Mouse (Mus musculus) hindbrain, embryonic 12.5 days (tissue): ENCODE data around the gene Zbtb32. TPM values are rescaled to one million over a fixed set of nuclear protein-coding genes. Genes with fewer than 3 reads are reported as not detected.

Source experiments
- ATAC-seq: fragments of 200-750 bp; cut with Nextera tagmentation; 2 replicates; pipeline ENCODE4 v1.8.0; 2017; ENCODE audit warnings: moderate TSS enrichment; ENCODE audit not compliant: low FRiP score
- H3K27ac ChIP-seq: fragments of 300-500 bp; sonication (generic); 2 replicates; pipeline ENCODE4 v1.5.1; 2016; ENCODE audit warnings: mild to moderate bottlenecking
- H3K27me3 ChIP-seq: fragments of 300-500 bp; sonication (generic); 2 replicates; pipeline ENCODE4 v1.6.1; 2016; ENCODE audit warnings: mild to moderate bottlenecking
- H3K36me3 ChIP-seq: fragments of 300-500 bp; sonication (generic); 2 replicates; pipeline ENCODE4 v1.6.1; 2016; ENCODE audit warnings: mild to moderate bottlenecking
- H3K4me1 ChIP-seq: fragments of 300-500 bp; sonication (generic); 2 replicates; pipeline ENCODE4 v1.6.1; 2016
- H3K4me2 ChIP-seq: fragments of 300-500 bp; sonication (generic); replicated peaks from 2 replicates; pipeline ENCODE4 v1.6.1; 2016; ENCODE audit warnings: mild to moderate bottlenecking
- H3K4me3 ChIP-seq: fragments of 300-500 bp; sonication (generic); 2 replicates; pipeline ENCODE4 v1.5.1; 2016; ENCODE audit warnings: mild to moderate bottlenecking
- H3K9ac ChIP-seq: fragments of 300-500 bp; sonication (generic); 2 replicates; pipeline ENCODE4 v1.6.1; 2016; ENCODE audit warnings: mild to moderate bottlenecking, moderate library complexity
- H3K9me3 ChIP-seq: fragments of 300-500 bp; sonication (generic); replicated peaks from 2 replicates; pipeline ENCODE4 v1.6.1; 2016; ENCODE audit warnings: mild to moderate bottlenecking
- WGBS: fragments of 180-500 bp; shearing (Covaris S2); methylation state at CpG from one replicate; pipeline ENCODE4 v1.1.7; 2016; 5-methylcytosine and 5-hydroxymethylcytosine counted together
- polyA plus RNA-seq: library from polyadenylated mRNA; unstranded; fragments of >200 nt; fragmentation: Nextera tagmentation; extraction: Ambion mirVana; gene quantifications from 2 replicates; pipeline ENCODE4 v1.2.1, GENCODE M21; 2016

Gene Zbtb32
- polyA plus RNA-seq, 1 experiment from 2014 or later = 0.39 TPM

DNA sequence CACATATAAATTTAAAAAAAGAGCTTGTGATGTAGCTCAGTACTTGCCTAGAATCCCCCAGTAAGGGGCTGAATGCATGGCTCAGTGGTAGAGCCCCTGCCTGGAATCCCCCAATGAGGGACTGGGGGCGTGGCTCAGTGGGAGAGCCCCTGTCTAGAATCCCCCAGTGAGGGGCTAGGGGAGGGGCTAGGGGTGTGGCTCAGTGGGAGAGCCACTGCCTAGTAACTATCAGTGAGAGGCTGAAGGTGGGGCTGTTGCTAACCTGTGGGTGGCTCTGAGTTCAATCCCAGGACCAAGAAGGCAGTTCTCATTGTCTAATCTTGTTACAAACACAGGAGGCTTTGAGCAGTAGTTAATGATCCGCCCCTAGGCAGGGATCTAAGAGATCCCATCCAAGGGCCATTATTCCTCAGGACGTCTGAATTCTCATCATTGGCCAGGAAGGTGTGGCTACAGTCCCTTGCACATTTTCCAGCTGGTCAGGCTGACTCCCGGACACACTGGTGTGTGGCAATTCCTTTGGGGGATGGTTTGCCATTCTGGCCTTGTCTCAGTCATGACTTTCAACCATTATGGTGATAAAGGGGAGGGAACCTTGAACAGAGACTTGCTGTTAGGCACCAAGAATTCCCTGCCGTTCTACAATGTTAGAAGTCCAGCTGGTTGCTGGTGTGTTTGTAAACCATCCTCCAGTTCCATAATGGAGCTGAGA, 16.5 kb upstream of the Zbtb32 start:
- Histone ChIP-seq H3K9me3 (no peaks in the 10 kb centered on the region), H3K27ac (no peak overlapping the region), H3K4me2 (no peak overlapping the region), H3K9ac (no peak overlapping the region), H3K4me1 (no peaks in the 10 kb centered on the region), H3K4me3 (no peak overlapping the region), H3K36me3 (peaks cover 38% of the 10 kb centered on the region), H3K27me3 (no peaks in the 10 kb centered on the region)
- 58% methylated on average over 5 of the region's 5 CpGs for WGBS
- no peak for ATAC-seq

DNA sequence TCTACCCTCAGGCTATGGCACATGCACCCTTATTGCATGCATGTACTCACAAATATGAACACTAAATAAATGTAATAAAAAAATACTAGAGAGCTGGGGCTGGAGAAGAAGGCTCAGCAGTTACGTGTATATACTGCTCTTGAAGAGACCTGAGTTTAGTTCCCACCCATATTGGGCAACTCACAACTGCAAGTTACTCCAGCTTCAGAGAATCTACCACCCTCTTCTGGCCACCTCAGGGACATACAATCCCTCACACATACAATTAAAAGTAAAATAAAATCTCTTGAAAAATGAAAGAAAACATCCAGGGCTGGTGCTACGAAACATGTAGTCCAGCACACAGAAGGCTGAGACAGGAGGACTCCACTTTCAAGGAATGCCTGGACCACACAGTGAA, 15.7 kb upstream of the Zbtb32 start:
- no peak for ATAC-seq
- no peaks in the 10 kb centered on the region for H3K4me1 ChIP-seq
- no peak overlapping the region for H3K4me3 ChIP-seq
- no peak overlapping the region for H3K27ac ChIP-seq
- no peaks in the 10 kb centered on the region for H3K9me3 ChIP-seq
- H3K27me3 ChIP-seq = no peaks in the 10 kb centered on the region
- H3K9ac ChIP-seq = no peak overlapping the region
- WGBS = 85% methylated on average over 2 of the region's 2 CpGs
- peaks cover 38% of the 10 kb centered on the region for H3K36me3 ChIP-seq
- H3K4me2 ChIP-seq = no peak overlapping the region

DNA sequence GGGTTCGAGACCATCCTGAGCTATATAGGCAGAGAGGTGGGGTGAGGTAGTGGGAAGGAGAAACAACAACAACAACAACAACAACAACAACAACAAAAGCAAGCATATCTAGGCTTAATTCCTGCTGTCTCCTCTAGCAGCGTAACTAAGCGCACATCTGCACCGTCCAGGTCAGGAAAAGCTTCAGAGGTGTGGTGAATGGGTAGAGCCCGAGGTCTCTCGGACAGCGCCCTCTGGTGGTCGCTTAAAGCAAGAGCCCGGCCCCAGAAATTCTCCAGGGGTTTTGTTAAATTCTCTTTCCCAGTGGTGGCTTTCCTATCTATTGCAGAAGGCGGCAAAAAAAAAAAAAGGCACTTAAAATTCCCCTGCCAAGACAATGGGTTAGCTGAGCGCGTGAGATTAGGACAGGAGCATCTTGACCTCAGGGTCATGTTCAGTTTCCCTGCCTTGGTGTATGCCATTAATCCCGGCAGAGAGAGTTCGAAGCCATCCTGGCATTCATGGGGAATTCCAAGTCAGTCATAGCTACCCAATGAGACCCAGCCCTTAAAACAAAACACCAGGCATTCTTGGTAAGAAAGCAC, 14.9 kb upstream of the Zbtb32 start:
- Histone ChIP-seq H3K4me3 (no peak overlapping the region), H3K4me2 (no peak overlapping the region), H3K9ac (no peak overlapping the region), H3K9me3 (no peaks in the 10 kb centered on the region), H3K36me3 (peaks cover 30% of the 10 kb centered on the region), H3K27ac (no peak overlapping the region), H3K4me1 (no peaks in the 10 kb centered on the region), H3K27me3 (no peaks in the 10 kb centered on the region)
- 27% methylated on average over 14 of the region's 14 CpGs for WGBS
- ATAC-seq = peak; percentile 26; the same call in 1 of the 2 replicates

DNA sequence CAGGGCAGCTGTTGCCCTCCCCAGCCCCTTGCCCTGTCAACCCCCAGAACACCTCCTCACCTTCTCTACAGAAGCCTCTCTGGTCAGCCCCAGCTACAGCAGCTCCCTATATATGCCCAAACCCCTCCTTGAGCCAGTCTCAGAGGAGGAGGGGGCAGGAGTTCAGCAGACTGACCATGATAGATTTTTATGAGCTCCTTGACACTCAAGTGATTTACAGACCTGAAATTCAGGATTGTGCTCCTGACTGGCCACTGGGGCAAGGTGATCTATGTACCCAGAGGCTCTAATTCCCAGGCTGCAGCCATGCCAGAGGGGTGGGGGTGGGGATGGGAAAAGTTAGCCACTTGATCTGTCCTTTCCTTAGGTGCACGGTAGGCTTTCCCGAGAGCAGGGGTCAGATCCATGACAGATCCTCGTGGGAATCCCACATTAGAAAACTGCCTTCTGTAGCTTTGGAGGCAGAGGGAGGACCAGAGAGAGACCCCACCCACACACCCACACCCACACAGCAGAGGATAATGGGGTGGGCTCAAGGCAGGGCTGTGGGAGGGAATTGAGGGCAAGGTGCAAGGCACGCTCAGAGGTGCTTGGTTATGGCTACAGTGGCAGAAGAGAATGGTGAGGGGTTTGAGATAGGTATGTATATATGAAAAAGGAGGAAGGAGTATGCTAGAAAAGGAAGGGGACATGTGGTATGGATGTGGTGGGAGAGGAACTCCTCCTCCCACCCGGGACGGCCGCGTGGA, 14.1 kb upstream of the Zbtb32 start, which contains the start of gene Upk1a:
Gene Upk1a (minus strand): TSS at position 194 of the 749 bp plus-strand sequence.
- Histone ChIP-seq H3K27ac (no peak within 1 kb of the TSS), H3K4me2 (no peak within 1 kb of the TSS), H3K36me3 (peaks cover 22% of the 10 kb centered on the region), H3K4me3 (no peak within 1 kb of the TSS), H3K9ac (no peak within 1 kb of the TSS), H3K9me3 (no peaks in the 10 kb centered on the region), H3K4me1 (no peaks in the 10 kb centered on the region), H3K27me3 (no peaks in the 10 kb centered on the region)
- 78% methylated on average over 8 of the region's 8 CpGs for WGBS
- ATAC-seq = no peak

DNA sequence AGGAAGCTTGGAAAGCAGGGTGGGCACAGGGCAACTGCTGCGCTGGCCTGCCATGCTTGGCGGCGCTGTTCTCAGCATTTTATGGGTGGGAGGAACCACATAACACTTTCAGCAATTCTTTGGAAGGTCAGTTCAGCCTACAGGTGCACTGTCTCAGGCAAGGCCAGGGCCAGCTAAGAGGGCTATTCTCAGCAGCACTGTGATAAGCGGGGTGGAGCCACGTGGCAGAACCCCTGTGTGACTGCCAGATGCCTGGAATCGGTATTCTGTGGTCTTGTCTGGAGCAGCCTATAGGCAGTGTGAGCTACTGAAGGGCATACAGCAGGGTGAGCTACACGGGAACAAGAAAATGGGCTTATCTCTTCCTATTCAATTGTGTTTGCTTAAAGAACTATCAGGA, 11.3 kb upstream of the Zbtb32 start:
- Histone ChIP-seq H3K9me3 (no peaks in the 10 kb centered on the region), H3K4me2 (no peak overlapping the region), H3K27me3 (no peaks in the 10 kb centered on the region; the same call in 1 of the 2 replicates), H3K4me3 (no peak overlapping the region), H3K27ac (no peak overlapping the region), H3K36me3 (no peaks in the 10 kb centered on the region), H3K9ac (no peak overlapping the region), H3K4me1 (no peaks in the 10 kb centered on the region)
- ATAC-seq = no peak
- WGBS = 57% methylated on average over 7 of the region's 7 CpGs

DNA sequence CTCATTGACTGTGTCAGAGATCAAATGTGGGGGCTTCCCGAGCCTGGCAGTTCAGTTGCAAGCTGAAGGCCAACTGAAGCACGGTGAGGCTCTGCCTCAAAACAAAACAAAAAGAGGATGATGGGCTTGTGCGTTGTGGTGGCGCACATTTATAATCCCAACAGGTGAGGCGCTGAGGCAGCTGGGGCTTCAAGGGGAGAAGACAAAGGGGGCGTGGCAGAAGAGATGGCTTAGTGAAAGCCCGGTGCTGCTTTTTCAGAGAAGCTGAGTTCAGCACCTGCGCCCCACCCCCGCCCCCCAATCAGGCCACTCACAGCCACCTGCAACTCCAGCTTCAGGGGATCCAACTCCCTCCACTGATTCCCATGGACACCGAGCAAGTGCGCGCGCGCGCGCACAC, 9.8 kb upstream of the Zbtb32 start:
- Histone ChIP-seq H3K4me3 (no peak overlapping the region), H3K4me2 (no peak overlapping the region), H3K9me3 (no peaks in the 10 kb centered on the region), H3K27me3 (no peaks in the 10 kb centered on the region; the same call in 1 of the 2 replicates), H3K27ac (no peak overlapping the region), H3K36me3 (no peaks in the 10 kb centered on the region), H3K9ac (no peak overlapping the region), H3K4me1 (no peaks in the 10 kb centered on the region)
- no peak for ATAC-seq
- 54% methylated on average over 14 of the region's 16 CpGs for WGBS

DNA sequence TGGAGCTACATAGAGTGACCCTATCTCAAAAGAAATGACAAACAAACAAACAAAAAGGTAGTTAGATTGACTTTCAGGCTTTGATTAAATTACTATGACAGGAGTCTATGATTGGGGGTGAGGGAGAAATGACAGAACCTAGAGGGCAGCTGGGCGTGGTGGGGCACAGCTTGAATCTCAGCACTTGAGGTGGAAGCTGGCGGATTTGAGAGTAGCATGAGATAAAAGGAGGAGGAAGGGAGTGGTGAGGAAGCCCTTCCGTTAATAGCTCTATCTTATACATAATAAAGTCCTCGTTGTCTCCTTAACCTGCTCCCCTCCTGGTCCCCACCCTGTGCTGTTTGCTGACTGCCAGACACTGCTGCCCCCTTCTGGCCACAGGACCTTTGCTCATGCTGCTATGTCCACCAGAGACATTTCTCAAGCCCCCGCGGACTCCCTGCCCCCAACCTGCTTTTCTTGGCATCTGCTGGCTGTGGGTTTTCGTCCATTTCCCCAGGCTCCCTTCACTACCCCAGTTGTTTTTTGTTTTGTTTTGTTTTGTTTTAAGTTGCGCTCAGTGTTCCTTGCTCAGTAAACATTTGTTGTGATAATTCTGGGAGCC, 9.1 kb upstream of the Zbtb32 start:
- no peak overlapping the region for H3K4me3 ChIP-seq
- no peaks in the 10 kb centered on the region for H3K4me1 ChIP-seq
- no peaks in the 10 kb centered on the region for H3K36me3 ChIP-seq
- H3K27me3 ChIP-seq = no peaks in the 10 kb centered on the region; the same call in 1 of the 2 replicates
- no peaks in the 10 kb centered on the region for H3K9me3 ChIP-seq
- H3K4me2 ChIP-seq = no peak overlapping the region
- 35% methylated on average over 8 of the region's 8 CpGs for WGBS
- 0 out of 2 replicates have a peak, but pooled peaks have one; percentile 48 for ATAC-seq
- no peak overlapping the region for H3K9ac ChIP-seq
- H3K27ac ChIP-seq = no peak overlapping the region

DNA sequence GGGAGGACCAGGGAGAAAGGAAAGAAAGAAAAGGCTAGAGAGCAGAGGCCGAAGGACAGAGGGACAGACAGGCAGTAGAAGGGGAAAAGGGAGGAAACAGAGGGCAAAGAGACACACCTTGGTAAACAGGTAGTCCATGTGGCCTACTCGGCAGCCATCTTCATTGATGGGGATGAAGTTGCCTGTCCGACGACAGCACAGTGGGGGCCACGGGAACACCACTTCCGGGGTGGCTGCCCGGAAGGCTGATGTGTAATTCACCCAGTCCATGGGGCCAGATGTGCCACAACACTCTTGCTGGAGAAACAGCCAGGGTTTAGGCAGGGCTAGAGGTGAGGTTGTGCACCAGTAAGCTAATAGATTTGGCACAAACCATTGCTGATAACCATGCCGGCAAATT, 6.2 kb upstream of the Zbtb32 start:
- Histone ChIP-seq H3K4me2 (no peak overlapping the region), H3K4me1 (peaks cover 9% of the 10 kb centered on the region), H3K27me3 (no peaks in the 10 kb centered on the region; the same call in 1 of the 2 replicates), H3K9ac (no peak overlapping the region), H3K27ac (no peak overlapping the region), H3K9me3 (no peaks in the 10 kb centered on the region), H3K4me3 (no peak overlapping the region), H3K36me3 (no peaks in the 10 kb centered on the region)
- ATAC-seq = no peak
- 86% methylated on average over 8 of the region's 8 CpGs for WGBS

DNA sequence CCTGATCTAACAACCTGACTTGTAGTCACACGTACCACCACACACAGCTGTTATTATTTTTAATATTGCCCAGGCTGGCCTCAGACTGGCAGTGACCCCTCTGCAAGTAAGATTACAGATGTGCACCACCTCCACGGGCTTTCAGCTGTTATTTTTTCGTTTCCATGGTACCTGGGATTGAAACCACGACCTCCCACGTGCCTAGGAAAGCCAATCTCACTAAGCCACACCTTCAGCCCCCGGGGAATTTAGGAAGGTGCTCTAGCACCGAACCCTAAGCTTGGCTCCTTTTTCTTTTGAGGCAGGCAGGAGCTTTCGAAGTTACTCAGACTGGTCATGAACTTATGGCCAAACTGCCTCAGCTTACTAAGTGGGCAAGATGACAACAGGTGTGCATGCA, 5.7 kb upstream of the Zbtb32 start:
- Histone ChIP-seq H3K36me3 (no peaks in the 10 kb centered on the region), H3K4me1 (peaks cover 12% of the 10 kb centered on the region), H3K4me2 (no peak overlapping the region), H3K9me3 (no peaks in the 10 kb centered on the region), H3K9ac (no peak overlapping the region), H3K27me3 (no peaks in the 10 kb centered on the region; the same call in 1 of the 2 replicates), H3K27ac (no peak overlapping the region), H3K4me3 (no peak overlapping the region)
- no peak for ATAC-seq
- 66% methylated on average over 8 of the region's 8 CpGs for WGBS

DNA sequence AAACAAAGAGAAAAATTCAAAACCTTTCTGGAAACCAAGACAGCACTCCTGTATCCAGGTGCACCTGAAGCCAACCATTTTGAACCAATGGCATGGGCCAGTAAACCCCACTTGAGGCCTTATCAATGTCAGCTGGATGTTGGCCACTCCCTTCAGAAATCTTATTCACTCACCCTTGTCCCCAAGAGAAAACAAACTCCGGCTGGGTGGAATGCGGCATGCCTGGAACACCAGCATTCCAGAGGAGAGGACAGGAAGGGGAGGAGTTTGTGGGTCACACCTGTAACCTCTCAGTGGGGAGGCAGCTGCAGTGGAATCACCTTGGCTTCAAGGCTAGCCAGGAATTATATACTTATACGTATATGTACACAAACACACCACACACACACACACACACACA, 3.9 kb upstream of the Zbtb32 start:
- Histone ChIP-seq H3K9me3 (no peaks in the 10 kb centered on the region), H3K4me2 (no peak overlapping the region), H3K27me3 (no peaks in the 10 kb centered on the region; the same call in 1 of the 2 replicates), H3K27ac (no peak overlapping the region), H3K4me3 (no peak overlapping the region), H3K36me3 (no peaks in the 10 kb centered on the region), H3K9ac (no peak overlapping the region), H3K4me1 (peaks cover 12% of the 10 kb centered on the region)
- WGBS = 46% methylated on average over 3 of the region's 3 CpGs
- no peak for ATAC-seq

DNA sequence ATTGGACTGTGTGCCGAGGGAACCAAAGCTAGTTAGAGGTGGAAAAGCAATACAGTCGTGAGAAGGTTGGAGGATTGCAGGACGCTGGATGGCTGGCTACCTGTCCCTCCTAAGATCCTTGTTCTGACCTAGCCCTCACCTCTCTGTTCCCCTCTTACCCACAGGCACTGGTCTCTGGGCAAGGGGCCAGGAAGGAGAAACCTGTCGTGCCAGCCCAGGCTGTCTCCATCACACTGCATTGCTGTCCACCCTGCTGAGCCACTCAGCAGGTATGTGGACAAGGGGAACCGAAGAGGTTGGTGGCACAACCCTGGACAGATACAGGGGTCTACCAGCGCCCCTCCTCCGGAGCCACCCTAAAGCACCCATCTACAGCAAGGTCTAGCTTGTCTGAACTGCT, 1.9 kb upstream of the Zbtb32 start:
- Histone ChIP-seq H3K27me3 (no peaks in the 10 kb centered on the region), H3K27ac (no peak overlapping the region), H3K36me3 (no peaks in the 10 kb centered on the region), H3K4me3 (no peak overlapping the region), H3K4me2 (peak overlapping the region; percentile 36), H3K9ac (no peak overlapping the region), H3K4me1 (peaks cover 12% of the 10 kb centered on the region), H3K9me3 (no peaks in the 10 kb centered on the region)
- WGBS = 80% methylated on average over 7 of the region's 7 CpGs
- ATAC-seq = no peak

DNA sequence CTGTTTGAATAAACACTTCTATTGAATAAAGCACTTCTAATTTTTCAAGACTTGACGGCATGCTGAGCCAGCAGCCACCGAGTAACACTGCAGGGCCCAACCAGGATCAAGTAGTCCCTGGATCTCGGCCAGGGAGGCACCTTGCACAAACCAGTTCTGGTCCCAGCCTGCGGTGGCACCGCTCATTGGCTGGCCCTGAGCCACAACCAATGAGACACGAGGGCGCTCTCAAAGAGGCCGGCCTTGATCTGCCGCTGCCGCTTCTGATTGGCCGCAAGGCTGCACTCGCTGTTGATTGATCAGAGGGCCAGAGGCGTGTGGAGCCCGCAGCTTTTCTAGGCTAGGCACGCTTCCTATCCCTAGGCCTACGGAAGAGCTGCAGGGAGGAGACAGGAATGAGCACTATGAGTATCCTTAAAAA, 1.2 kb upstream of the Zbtb32 start:
- Histone ChIP-seq H3K36me3 (no peaks in the 10 kb centered on the region), H3K4me2 (peak overlapping the region; percentile 36), H3K9ac (no peak overlapping the region), H3K27me3 (no peaks in the 10 kb centered on the region; the same call in 1 of the 2 replicates), H3K9me3 (no peaks in the 10 kb centered on the region), H3K4me3 (no peak overlapping the region; the same call in 1 of the 2 replicates), H3K27ac (0 out of 2 replicates have a peak overlapping the region, but pooled peaks have one; percentile 13), H3K4me1 (peaks cover 12% of the 10 kb centered on the region)
- WGBS = 2% methylated on average over 16 of the region's 16 CpGs
- peak; percentile 99 for ATAC-seq
